Mouse (Mus musculus) large intestine, adult 2 months (tissue): ENCODE results near the gene Itgb6. TPM values are rescaled to one million over a fixed set of nuclear protein-coding genes. Genes with fewer than 3 reads are reported as not detected.
A peak's percentile ranks its signal among the peaks of the same experiment; 100 is the strongest.

Source experiments
- DNase-seq: peaks from one replicate; pipeline ENCODE4 v3.0.0-alpha.2; 2012; ENCODE audit warnings: low read depth, low spot score
- WGBS: fragments of 180-500 bp; shearing (Covaris S2); methylation state at CpG from one replicate; pipeline ENCODE4 v1.1.7; 2018; 5-methylcytosine and 5-hydroxymethylcytosine counted together
- polyA plus RNA-seq: library from polyadenylated mRNA; depleted of rRNA; stranded (reverse); fragments of >200 nt; gene quantifications from 2 replicates; pipeline ENCODE4 v1.2.3, GENCODE M21; 2012; rRNA removed

Gene Itgb6
- polyA plus RNA-seq, result 12.4 and 16.0 TPM in 2 replicates

DNA sequence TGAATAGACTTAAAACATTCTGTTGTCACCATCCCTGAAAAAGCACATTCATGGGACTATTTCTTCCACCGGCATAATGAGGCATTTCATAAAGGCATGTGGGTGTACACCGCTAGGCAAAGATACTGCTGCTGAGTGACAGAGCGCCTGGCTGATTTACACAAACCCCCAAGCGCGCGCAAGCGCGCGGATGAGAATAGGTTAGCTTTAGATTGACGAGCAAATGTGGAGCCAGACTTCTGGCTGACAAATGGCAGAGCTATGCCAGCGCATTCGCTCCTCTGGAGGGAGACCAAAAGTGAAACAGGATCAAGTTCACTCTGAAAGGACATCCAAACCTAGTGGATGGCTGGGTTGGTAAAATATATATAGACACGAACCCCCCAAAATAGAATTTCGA, at the start of gene Itgb6:
Gene Itgb6 (minus strand): TSS at position 130 of the 400 bp plus-strand sequence.
- DNase-seq, result no peak
- 81% methylated on average over 14 of the region's 14 CpGs for WGBS

DNA sequence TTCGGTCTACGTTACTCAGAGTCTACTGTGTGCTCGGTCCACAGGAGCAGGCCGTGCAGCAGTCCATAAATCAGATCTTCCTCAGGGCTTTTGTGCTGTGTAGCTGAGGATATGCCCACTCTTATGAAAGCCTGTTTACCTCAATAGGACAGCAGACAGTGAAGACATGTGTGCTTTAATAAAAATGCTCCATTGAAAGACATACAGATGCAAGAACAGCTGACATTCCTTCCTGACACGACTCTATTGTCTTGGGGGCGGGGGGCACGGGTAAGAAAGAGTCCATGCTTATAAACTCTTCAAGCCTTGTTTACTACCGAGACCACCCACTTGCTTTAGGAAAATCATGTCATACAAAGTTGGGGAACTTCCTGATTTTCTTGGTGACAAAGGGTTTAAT, 44.0 kb upstream of the Itgb6 start:
- WGBS, result 72% methylated on average over 8 of the region's 8 CpGs
- DNase-seq, result no peak

GRCm38 (mm10) chr2:60756218-60756617, 33.8 kb upstream of the Itgb6 start:
- no peak for DNase-seq
- 87% methylated on average over 9 of the region's 9 CpGs for WGBS

DNA sequence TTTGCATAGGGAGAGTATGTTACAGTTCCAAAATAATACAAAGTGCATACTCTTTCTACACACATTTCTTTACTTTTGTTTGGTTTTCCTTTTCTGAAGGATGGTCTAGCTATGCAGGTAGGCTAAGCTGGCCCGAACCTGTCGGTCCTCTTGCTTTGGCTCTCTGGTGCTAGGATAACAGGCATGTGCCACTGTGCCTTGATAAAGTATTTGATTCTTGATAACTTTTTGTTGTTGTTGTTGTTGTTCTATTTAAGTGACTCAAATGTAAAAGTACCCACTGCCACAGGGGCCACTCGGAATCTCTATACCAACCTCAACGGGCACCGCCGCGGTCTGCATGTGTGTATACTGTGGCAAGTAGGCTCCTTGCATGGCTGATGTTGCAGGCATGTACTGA, 32.7 kb upstream of the Itgb6 start:
- no peak for DNase-seq
- WGBS, result 98% methylated on average over 7 of the region's 7 CpGs

- DNase-seq, result no peak
- WGBS, result 95% methylated on average over 9 of the region's 9 CpGs
Observed at GRCm38 (mm10) chr2:60751274-60751673, 28.8 kb upstream of the Itgb6 start.

- no peak for DNase-seq
- WGBS, result 90% methylated on average over 3 of the region's 3 CpGs
Observed at GRCm38 (mm10) chr2:60750591-60750990, 28.1 kb upstream of the Itgb6 start.

DNA sequence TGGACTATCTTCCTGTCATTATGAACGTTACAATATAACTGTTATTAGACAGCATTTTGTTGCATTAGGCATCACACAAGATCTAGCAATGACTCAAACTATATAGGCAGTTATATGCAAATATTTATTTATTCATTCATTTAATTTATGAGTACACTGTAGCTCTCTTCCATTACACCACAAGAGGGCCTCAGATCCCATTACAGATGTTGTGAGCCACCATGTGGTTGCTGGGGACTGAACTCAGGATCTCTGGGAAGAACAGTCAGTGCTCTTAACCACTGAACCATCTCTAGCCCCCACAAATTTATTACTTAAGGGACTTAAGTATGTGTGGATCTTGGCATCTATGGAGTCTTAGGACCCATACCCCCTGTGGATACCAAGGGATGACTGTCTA, 26.1 kb upstream of the Itgb6 start:
- 81% methylated on average over 1 of the region's 1 CpGs for WGBS
- DNase-seq, result no peak

- no peak for DNase-seq
Observed at GRCm38 (mm10) chr2:60747590-60747989, 25.1 kb upstream of the Itgb6 start.

DNA sequence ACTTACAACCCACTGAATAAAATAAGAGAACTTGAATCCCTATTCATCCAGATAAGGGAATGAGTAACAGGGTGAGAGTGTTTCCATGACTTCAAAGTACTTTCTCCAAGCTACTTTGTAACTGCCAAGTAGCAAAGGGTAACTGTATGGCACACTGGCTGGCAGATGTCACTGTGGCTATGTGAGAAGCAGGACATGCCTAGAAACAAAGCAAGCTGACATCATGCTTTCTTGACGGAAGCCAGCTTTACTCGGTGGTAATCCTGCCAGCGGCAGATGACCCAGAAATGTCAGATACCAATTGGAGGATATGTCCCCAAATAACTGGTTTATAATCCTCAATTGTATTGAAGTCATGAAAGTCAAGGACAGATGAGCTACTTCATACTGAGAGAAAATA, 22.2 kb upstream of the Itgb6 start:
- no peak for DNase-seq
- 62% methylated on average over 3 of the region's 3 CpGs for WGBS

More at GRCm38 (mm10) chr2:60747590-60747989, 25.1 kb upstream of the Itgb6 start:
- 44% methylated on average over 3 of the region's 3 CpGs for WGBS

GRCm38 (mm10) chr2:60739389-60740137, 17.1 kb upstream of the Itgb6 start:
- no peak for DNase-seq
- 43% methylated on average over 10 of the region's 10 CpGs for WGBS

DNA sequence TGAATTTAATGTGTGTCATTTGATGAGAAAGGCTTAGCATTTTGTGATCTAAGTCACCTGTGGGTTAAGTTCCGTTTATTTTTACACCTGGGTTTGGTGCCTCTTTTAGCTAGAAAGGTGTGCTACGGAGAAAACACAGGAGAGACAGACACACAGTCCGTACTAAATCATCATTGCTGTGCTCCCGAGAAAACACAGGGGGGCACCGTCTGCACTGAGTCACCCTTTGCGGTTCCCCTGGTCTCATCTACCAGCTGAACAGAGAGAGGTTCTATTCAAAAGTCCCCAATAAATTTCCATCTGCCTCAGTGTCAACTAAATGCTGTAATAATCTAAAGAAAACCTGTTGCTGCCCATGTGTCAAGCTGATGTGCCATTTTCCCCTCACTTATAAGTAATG, 8.5 kb upstream of the Itgb6 start:
- 87% methylated on average over 6 of the region's 6 CpGs for WGBS

GRCm38 (mm10) chr2:60730024-60730423, 7.6 kb upstream of the Itgb6 start:
- 71% methylated on average over 3 of the region's 3 CpGs for WGBS

More for the DNA sequence above, 8.5 kb upstream of the Itgb6 start:
- no peak for DNase-seq

GRCm38 (mm10) chr2:60728902-60729585, 6.6 kb upstream of the Itgb6 start:
- WGBS, result 28% methylated on average over 10 of the region's 10 CpGs
- peak; percentile 22 for DNase-seq

More at GRCm38 (mm10) chr2:60730024-60730423, 7.6 kb upstream of the Itgb6 start:
- DNase-seq, result no peak

DNA sequence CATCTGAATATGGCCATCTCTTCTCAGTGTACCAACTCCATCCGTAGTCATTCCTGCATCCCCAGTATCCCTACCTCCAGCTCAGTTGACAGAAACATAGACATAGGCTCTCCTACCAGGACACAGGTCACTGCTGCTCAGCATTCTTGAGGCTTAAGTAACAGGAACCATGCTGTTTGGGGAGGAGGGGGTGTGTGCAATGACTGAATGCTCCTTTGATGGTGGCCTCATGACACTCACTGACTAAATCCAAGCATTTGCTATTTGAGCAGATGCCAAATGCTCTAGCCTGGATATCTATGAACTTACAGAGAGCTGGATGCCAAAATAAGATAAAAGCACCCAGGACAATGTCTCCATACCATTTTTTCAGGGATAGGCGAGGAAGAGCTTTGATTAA, 2.2 kb upstream of the Itgb6 start:
- DNase-seq, result no peak
- 95% methylated on average over 2 of the region's 2 CpGs for WGBS

DNA sequence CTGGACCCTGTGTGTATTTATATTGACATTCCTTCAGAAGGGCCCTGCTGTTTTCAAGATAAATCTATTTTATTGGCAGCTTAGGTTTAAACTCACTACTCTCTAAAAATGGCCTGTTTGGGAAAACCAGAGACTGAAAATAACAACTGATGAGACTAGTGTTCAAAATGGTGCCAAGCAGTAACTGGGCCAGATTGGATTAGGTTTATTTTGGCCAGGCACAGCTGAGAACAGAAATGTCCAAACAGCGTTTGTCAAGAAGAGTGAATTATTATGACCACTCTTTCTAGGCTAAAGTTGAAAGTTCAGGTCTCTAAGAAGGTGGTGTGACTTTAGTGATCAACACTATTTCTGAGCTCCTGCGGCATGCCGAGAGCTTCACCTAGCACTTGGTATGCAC, 524 bp upstream of the Itgb6 start:
- no peak for DNase-seq
- WGBS, result 85% methylated on average over 3 of the region's 3 CpGs

- 19% methylated on average over 5 of the region's 5 CpGs for WGBS
- DNase-seq, result no peak
Observed at GRCm38 (mm10) chr2:60720906-60721305, 1.5 kb downstream of the Itgb6 start.

DNA sequence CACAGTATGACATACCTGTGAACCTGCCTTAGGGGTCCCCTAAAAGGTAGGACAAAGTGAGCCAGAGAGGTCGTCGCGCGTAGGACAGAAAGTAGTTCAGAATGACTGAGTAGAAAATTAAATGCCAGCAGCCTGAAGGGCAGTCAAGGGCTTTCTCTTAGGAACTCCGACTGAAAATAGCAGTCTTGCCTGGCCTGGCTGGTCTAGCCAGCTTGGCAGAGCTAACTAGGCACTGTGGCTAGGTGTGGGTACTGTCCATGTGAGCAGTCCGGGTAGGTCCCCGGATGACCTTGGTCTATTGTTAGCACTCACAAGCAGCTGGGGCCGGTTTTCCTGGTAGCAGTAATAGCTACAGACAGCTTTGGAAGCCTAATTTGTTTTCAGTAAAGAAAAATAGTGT, 2.2 kb downstream of the Itgb6 start:
- 58% methylated on average over 8 of the region's 8 CpGs for WGBS
- DNase-seq, result no peak

- 76% methylated on average over 13 of the region's 13 CpGs for whole genome bisulfite sequencing
- no peak for DNase-seq
Observed at GRCm38 (mm10) chr2:60717348-60717747, 5.1 kb downstream of the Itgb6 start.

- no peak for DNase-seq
Observed at GRCm38 (mm10) chr2:60716549-60716948, 5.9 kb downstream of the Itgb6 start.

DNA sequence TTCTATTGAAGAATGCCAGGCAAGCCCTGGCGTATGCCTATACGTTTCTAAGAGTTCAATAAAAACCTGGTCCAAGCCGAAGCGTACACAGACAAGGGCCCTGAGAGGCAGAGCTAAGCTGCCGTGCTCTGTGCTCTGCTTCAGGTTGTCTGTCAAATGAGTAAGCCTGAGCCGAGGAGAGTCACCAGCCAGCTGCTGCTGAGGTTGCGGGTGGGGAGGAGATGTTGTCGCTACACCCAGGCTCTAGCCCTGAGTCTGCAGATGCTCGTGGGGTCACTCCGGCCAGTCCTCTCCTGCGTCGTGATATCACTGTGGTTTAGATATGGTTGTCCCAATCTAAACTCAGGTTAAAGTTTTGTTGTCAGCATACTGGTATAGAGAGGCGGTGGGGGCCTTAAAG, 6.7 kb downstream of the Itgb6 start:
- no peak for DNase-seq
- 89% methylated on average over 13 of the region's 13 CpGs for WGBS

- WGBS, result 78% methylated on average over 8 of the region's 8 CpGs
- no peak for DNase-seq
Observed at GRCm38 (mm10) chr2:60714971-60715502, 7.4 kb downstream of the Itgb6 start.
